Mouse (Mus musculus) kidney, postnatal 0 days (tissue): ENCODE measurements around the gene Fam98a. TPM values are rescaled to one million over a fixed set of nuclear protein-coding genes. Genes with fewer than 3 reads are reported as not detected.
A peak's percentile ranks its signal among the peaks of the same experiment; 100 is the strongest.

Source experiments
- ATAC-seq: fragments of 200-750 bp; cut with Nextera tagmentation; replicated peaks from 2 replicates; pipeline ENCODE4 v1.8.0; 2017; ENCODE audit warnings: low read depth, moderate number of reproducible peaks, moderate TSS enrichment, moderate library complexity; ENCODE audit not compliant: low FRiP score
- DNase-seq: peaks from one replicate; pipeline ENCODE4 v3.0.0-alpha.2; 2016; ENCODE audit warnings: low spot score
- H3K27ac ChIP-seq: fragments of 300-500 bp; sonication (generic); 2 replicates; pipeline ENCODE4 v1.5.1; 2014; ENCODE audit warnings: mild to moderate bottlenecking
- H3K27me3 ChIP-seq: fragments of 300-500 bp; sonication (generic); 2 replicates; pipeline ENCODE4 v1.6.1; 2014; ENCODE audit warnings: low read length, mixed read lengths; ENCODE audit not compliant: insufficient read depth
- H3K36me3 ChIP-seq: fragments of 300-500 bp; sonication (generic); 2 replicates; pipeline ENCODE4 v1.6.1; 2014; ENCODE audit warnings: low read length, mixed read lengths; ENCODE audit not compliant: insufficient read depth
- H3K4me1 ChIP-seq: fragments of 300-500 bp; sonication (generic); replicated peaks from 2 replicates; pipeline ENCODE4 v1.6.1; 2014; ENCODE audit warnings: antibody characterized with exemption, low read length, mixed read lengths; ENCODE audit not compliant: insufficient read depth
- H3K4me2 ChIP-seq: fragments of 300-500 bp; sonication (generic); 2 replicates; pipeline ENCODE4 v1.6.1; 2014; ENCODE audit warnings: mild to moderate bottlenecking, low read length, moderate library complexity, mixed read lengths
- H3K4me3 ChIP-seq: fragments of 300-500 bp; sonication (generic); replicated peaks from 2 replicates; pipeline ENCODE4 v1.5.1; 2014; ENCODE audit warnings: low read depth, low read length
- H3K9ac ChIP-seq: fragments of 300-500 bp; sonication (generic); 2 replicates; pipeline ENCODE4 v1.6.1; 2014; ENCODE audit warnings: low read depth, low read length
- H3K9me3 ChIP-seq: fragments of 300-500 bp; sonication (generic); replicated peaks from 2 replicates; pipeline ENCODE4 v1.6.1; 2016; ENCODE audit warnings: low read length, inconsistent platforms, mixed read lengths
- CTCF ChIP-seq: IDR thresholded peaks from 2 replicates; pipeline ENCODE4 v1.5.1; 2016; ENCODE audit warnings: antibody characterized with exemption, low read depth, mild to moderate bottlenecking, moderate library complexity
- WGBS: fragments of 180-500 bp; shearing (Covaris S2); extraction: QIAGEN DNeasy Blood & Tissue Kit; methylation state at CpG from one replicate; pipeline ENCODE4 v1.1.7; 2014; 5-methylcytosine and 5-hydroxymethylcytosine counted together
- polyA plus RNA-seq: library from polyadenylated mRNA; unstranded; fragments of >200 nt; fragmentation: Nextera tagmentation; extraction: Ambion mirVana; gene quantifications from 2 replicates; pipeline ENCODE4 v1.2.1, GENCODE M21; 2015

The Fam98a gene
- polyA plus RNA-seq, result 23.8 and 24.7 TPM in 2 replicates

DNA sequence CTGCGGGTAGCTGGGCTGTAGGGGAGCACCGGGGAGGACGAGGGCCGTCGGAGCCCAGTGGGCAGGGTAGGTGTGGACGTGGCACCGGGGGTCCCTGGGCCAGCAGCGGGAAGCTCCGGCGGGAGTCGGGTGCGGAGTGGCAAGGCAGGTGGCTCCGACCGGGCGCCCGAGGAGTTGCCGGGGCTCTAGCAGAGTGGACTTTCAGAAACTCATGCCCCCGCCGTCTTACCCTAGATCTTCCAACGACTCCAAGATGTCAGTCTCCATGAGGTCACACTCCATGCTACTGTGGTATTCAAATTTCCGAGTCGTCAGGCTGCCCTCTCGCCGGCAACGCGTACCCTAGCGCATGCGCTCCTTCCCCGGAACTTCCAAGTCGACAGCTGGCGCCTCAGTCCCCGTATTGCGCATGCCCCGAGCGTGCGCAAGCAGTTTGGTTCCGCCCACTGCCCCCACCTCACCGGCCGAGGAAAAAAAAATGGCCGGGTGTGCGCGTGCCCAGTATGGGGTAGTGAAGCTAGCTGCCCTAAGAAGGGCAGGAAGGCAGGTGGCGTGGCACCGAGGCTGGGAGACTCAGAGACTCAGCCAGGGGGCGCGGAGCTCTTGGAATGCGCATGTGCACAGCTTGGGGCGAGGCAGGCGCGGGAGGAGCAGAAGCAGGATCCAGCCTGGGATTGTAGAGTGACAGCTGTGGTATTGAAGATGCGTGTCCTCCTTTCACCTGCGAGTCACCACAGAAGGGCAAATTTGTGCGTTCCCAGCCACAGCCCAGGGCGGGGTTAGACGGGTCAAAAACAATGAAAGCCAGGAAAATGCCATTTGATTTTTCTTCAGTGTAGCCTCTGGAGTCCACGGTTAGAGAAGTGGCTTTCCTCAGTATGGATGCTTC, at the start of gene Fam98a:
TSS of gene Fam98a (minus strand) at position 435 of the 889 bp plus-strand sequence.
- ATAC-seq (peak; percentile 97), DNase-seq (peak; percentile 99)
- under 1% methylated on average over 52 of the region's 56 CpGs for WGBS
- H3K4me1 ChIP-seq, result 0 out of 2 replicates have a peak, but pooled peaks cover 3% of the 10 kb centered on the region
- peak within 1 kb of the TSS; percentile 64 for H3K9ac ChIP-seq
- H3K27me3 ChIP-seq, result no peaks in the 10 kb centered on the region
- peak within 1 kb of the TSS; percentile 76 for H3K27ac ChIP-seq
- H3K9me3 ChIP-seq, result no peaks in the 10 kb centered on the region
- TF ChIP-seq CTCF, result peak; percentile 86
- H3K4me3 ChIP-seq, result peak within 1 kb of the TSS; percentile 68
- peak within 1 kb of the TSS; percentile 73 for H3K4me2 ChIP-seq
- H3K36me3 ChIP-seq, result 0 out of 2 replicates have a peak, but pooled peaks cover 3% of the 10 kb centered on the region

DNA sequence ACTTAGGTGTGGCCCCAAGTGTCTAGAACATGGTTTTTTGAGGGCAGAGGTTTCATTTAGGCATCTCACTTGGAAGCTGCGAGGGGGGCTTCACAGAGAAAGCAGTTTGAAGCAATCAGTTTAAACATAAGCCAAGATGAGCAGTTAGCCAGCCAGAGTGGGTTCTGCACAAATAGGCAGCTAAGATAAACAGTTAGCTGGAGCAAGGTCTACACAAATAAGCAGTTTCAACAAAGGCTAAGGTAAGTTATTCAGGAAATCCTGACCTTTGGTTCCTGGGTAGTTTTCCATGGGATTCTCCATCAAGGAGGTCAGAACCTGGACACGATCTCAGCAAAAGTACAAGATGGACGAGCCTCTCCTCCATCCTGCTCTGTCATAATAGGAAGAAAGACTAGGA, 46.9 kb upstream of the Fam98a start:
- H3K9me3 ChIP-seq, result no peaks in the 10 kb centered on the region
- TF ChIP-seq CTCF, result no peak
- H3K27ac ChIP-seq, result no peak overlapping the region
- H3K4me2 ChIP-seq, result no peak overlapping the region
- WGBS, result 65% methylated on average over 3 of the region's 3 CpGs
- no peak overlapping the region for H3K4me3 ChIP-seq
- DNase-seq, result no peak
- no peaks in the 10 kb centered on the region for H3K36me3 ChIP-seq
- no peak overlapping the region for H3K9ac ChIP-seq
- no peaks in the 10 kb centered on the region for H3K4me1 ChIP-seq
- no peak for ATAC-seq
- H3K27me3 ChIP-seq, result no peaks in the 10 kb centered on the region

DNA sequence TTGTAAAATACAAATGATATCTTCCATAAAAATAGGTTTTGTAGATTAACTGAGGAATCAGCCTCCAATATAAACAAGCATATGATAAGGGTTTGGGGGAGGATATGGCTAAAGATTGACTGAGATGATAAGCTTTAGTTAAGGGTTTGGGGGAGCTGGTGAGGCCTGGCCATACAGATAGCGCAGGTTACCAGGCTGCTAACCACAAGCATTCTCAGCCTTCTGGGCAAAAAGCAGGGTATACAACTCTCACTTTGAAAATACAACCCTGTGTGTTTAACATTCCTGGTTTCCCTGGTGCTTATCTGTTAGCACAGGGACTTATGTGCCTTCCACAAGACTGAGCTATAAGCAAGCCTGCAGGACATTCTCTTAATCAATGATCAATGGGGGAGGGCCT, 31.0 kb upstream of the Fam98a start:
- Histone ChIP-seq H3K4me3 (no peak overlapping the region), H3K27ac (no peak overlapping the region), H3K4me2 (no peak overlapping the region), H3K9me3 (no peaks in the 10 kb centered on the region), H3K36me3 (no peaks in the 10 kb centered on the region), H3K27me3 (no peaks in the 10 kb centered on the region), H3K9ac (no peak overlapping the region), H3K4me1 (no peaks in the 10 kb centered on the region)
- TF ChIP-seq CTCF, result no peak
- WGBS, result 82% methylated on average over 1 of the region's 1 CpGs
- no peak for DNase-seq
- no peak for ATAC-seq

DNA sequence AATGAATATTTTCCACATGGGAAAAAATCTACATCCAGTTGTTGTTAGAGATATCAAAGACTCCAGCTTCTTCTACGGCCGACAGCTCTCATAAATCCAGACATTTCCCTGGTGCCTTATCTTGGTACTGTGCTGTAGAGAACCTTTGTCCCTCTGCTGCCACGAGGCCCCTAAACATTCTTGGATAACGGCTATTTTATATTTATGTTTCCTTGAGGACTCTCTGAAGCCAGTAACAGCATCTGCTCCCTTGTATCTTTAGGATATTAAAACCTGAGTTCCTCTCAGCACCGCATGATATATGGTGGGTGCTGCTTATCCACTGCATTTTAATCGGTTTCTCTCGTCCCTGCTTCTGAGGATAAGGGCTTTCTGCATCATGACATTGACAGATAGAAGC, 23.9 kb upstream of the Fam98a start:
- H3K27ac ChIP-seq, result no peak overlapping the region
- no peak overlapping the region for H3K4me2 ChIP-seq
- no peak overlapping the region for H3K4me3 ChIP-seq
- no peak for ATAC-seq
- DNase-seq, result peak; percentile 25
- H3K27me3 ChIP-seq, result no peaks in the 10 kb centered on the region
- no peak for TF ChIP-seq CTCF
- WGBS, result 26% methylated on average over 7 of the region's 7 CpGs
- no peaks in the 10 kb centered on the region for H3K4me1 ChIP-seq
- H3K9ac ChIP-seq, result no peak overlapping the region
- no peaks in the 10 kb centered on the region for H3K9me3 ChIP-seq
- H3K36me3 ChIP-seq, result no peaks in the 10 kb centered on the region

DNA sequence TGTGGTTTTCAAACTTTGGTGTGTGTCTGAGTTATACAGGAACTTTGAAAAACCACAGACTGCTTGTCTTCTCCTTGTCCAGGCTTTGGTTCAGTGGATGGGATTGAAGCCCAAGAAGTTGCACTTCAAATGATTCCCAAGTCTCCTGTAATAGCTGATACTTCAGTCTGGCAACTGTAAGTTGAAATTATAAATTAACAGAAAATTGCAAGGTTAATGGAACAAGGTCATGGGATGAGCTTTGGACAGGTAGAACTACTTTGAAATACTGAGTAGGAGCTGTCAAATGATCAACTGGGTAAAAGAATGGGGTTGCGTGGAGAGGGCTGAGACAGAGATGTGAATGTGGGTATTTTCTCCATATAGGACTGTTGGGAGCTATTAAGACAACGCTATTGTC, 6.3 kb upstream of the Fam98a start:
- Histone ChIP-seq H3K27me3 (no peaks in the 10 kb centered on the region), H3K27ac (no peak overlapping the region), H3K36me3 (no peaks in the 10 kb centered on the region), H3K4me3 (no peak overlapping the region), H3K9ac (no peak overlapping the region), H3K9me3 (no peaks in the 10 kb centered on the region), H3K4me1 (no peaks in the 10 kb centered on the region), H3K4me2 (no peak overlapping the region)
- ATAC-seq (no peak), DNase-seq (no peak)
- TF ChIP-seq CTCF, result no peak
- 96% methylated on average over 2 of the region's 2 CpGs for WGBS

DNA sequence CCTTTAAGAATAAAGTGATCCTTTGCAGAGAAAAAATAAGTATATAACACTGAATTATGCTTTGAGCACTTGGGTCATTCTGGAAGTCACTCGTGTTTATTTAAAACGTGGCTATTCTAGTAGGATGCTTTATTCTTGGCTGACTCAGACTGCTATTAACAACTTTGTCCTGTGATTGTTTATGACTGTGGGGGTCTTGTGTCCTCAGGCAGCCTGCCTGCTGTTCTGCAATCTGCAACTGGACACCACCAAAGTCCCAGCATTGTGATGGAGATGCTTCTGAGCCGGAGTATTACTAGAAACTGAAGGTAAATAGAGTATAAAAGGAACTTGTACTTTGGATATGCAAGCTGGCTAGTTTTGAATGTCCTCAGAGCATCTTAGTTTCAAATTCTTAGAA, 5.3 kb upstream of the Fam98a start:
- peak; percentile 59 for DNase-seq
- no peak overlapping the region for H3K4me2 ChIP-seq
- no peaks in the 10 kb centered on the region for H3K9me3 ChIP-seq
- ATAC-seq, result no peak
- WGBS, result 15% methylated on average over 3 of the region's 3 CpGs
- no peak overlapping the region for H3K9ac ChIP-seq
- H3K4me1 ChIP-seq, result no peaks in the 10 kb centered on the region
- no peak overlapping the region for H3K27ac ChIP-seq
- no peak for TF ChIP-seq CTCF
- no peaks in the 10 kb centered on the region for H3K27me3 ChIP-seq
- H3K4me3 ChIP-seq, result no peak overlapping the region
- no peaks in the 10 kb centered on the region for H3K36me3 ChIP-seq
